Mouse (Mus musculus): ENCODE measurements around the gene Fgf18. TPM values are rescaled to one million over a fixed set of nuclear protein-coding genes. Genes with fewer than 3 reads are reported as not detected.

The Fgf18 gene
- total RNA-seq, 2 experiments from 2014 or later = 2.9 to 3.4 TPM

- no peak for DNase-seq (ENCODE audit: low spot score in 2 of 2)
Observed at GRCm38 (mm10) chr11:33074541-33074940, 72.7 kb downstream of the Fgf18 start.

DNA sequence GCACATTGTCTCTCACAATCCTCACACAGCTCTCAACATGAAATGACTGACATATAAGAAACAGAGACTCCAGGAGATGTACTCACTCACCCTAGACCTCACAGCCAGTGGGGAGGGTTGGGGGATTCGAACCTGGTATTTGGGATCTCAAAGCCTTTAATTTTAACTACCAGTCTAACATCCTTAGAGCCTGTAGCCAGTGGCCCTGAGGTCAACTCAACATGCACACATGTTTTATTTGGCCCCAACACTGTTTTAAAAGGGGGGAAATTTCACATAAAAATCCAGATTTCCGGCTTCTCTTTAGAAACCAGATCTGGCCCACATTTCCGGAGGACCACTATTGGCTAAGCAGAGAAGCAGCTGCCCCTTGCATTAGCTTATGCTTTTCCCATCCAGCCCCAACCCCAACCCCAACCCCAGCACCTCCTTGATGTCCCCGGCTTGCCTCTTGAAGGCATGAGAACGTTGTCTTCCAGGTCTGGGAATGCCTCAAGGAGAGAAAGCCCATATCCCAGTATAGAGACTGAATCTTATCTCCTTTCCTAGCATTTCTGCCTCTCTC lies 75.8 kb downstream of the Fgf18 start:
- DNase-seq (ENCODE audit: low spot score in 2 of 2) = no peak

- peak in 1 of 2 experiments; percentile 18 for DNase-seq (ENCODE audit: low spot score in 2 of 2)
Observed at GRCm38 (mm10) chr11:33070520-33070919, 76.7 kb downstream of the Fgf18 start.

Other genes starting within 250 kb of the Fgf18 start
- gene Npm1, start 15.8 kb upstream of the Fgf18 start, total RNA-seq (2021) = 100 to 1,000 TPM; 160 to 161 TPM
- gene Tlx3, start 56.2 kb upstream of the Fgf18 start, total RNA-seq (2021) = not detected
- gene Gm12117, start 129.3 kb upstream of the Fgf18 start, total RNA-seq (2021) = under 1 TPM in 1 of 2 experiments, not detected in 1; 0.63 TPM